Mouse (Mus musculus) hindbrain, embryonic 12.5 days (tissue): ENCODE results near the gene Lrch3. TPM values are rescaled to one million over a fixed set of nuclear protein-coding genes. Genes with fewer than 3 reads are reported as not detected.
A peak's percentile ranks its signal among the peaks of the same experiment; 100 is the strongest.
"Not testable (repeated sequence)": the region's sequence is repeated elsewhere in the genome, so short reads cannot be mapped to it uniquely, and the experiment has no call there.

Experiments used
- ATAC-seq: fragments of 200-750 bp; cut with Nextera tagmentation; 2 replicates; pipeline ENCODE4 v1.8.0; 2017; ENCODE audit warnings: moderate TSS enrichment; ENCODE audit not compliant: low FRiP score
- H3K27ac ChIP-seq: fragments of 300-500 bp; sonication (generic); 2 replicates; pipeline ENCODE4 v1.5.1; 2016; ENCODE audit warnings: mild to moderate bottlenecking
- H3K27me3 ChIP-seq: fragments of 300-500 bp; sonication (generic); 2 replicates; pipeline ENCODE4 v1.6.1; 2016; ENCODE audit warnings: mild to moderate bottlenecking
- H3K36me3 ChIP-seq: fragments of 300-500 bp; sonication (generic); 2 replicates; pipeline ENCODE4 v1.6.1; 2016; ENCODE audit warnings: mild to moderate bottlenecking
- H3K4me1 ChIP-seq: fragments of 300-500 bp; sonication (generic); 2 replicates; pipeline ENCODE4 v1.6.1; 2016
- H3K4me2 ChIP-seq: fragments of 300-500 bp; sonication (generic); replicated peaks from 2 replicates; pipeline ENCODE4 v1.6.1; 2016; ENCODE audit warnings: mild to moderate bottlenecking
- H3K4me3 ChIP-seq: fragments of 300-500 bp; sonication (generic); 2 replicates; pipeline ENCODE4 v1.5.1; 2016; ENCODE audit warnings: mild to moderate bottlenecking
- H3K9ac ChIP-seq: fragments of 300-500 bp; sonication (generic); 2 replicates; pipeline ENCODE4 v1.6.1; 2016; ENCODE audit warnings: mild to moderate bottlenecking, moderate library complexity
- H3K9me3 ChIP-seq: fragments of 300-500 bp; sonication (generic); replicated peaks from 2 replicates; pipeline ENCODE4 v1.6.1; 2016; ENCODE audit warnings: mild to moderate bottlenecking
- WGBS: fragments of 180-500 bp; shearing (Covaris S2); methylation state at CpG from one replicate; pipeline ENCODE4 v1.1.7; 2016; 5-methylcytosine and 5-hydroxymethylcytosine counted together
- polyA plus RNA-seq: library from polyadenylated mRNA; unstranded; fragments of >200 nt; fragmentation: Nextera tagmentation; extraction: Ambion mirVana; gene quantifications from 2 replicates; pipeline ENCODE4 v1.2.1, GENCODE M21; 2016

Lrch3 gene
- polyA plus RNA-seq, 1 experiment from 2014 or later, result 50.3 TPM

- H3K9ac ChIP-seq, result no peak overlapping the region
- H3K27me3 ChIP-seq, result no peaks in the 10 kb centered on the region
- H3K36me3 ChIP-seq, result no peaks in the 10 kb centered on the region
- 88% methylated on average over 2 of the region's 2 CpGs for WGBS
- no peak overlapping the region for H3K27ac ChIP-seq
- no peaks in the 10 kb centered on the region for H3K9me3 ChIP-seq
- no peak overlapping the region for H3K4me2 ChIP-seq
- H3K4me3 ChIP-seq, result no peak overlapping the region
- no peaks in the 10 kb centered on the region for H3K4me1 ChIP-seq
- ATAC-seq, result no peak
These were observed 129.4 kb downstream of the Lrch3 start for GRCm38 (mm10) chr16:33043268-33043667.

- WGBS, result 100% methylated on average over 1 of the region's 1 CpGs
- no peak for ATAC-seq
- no peaks in the 10 kb centered on the region for H3K4me1 ChIP-seq
- H3K36me3 ChIP-seq, result no peaks in the 10 kb centered on the region
- no peaks in the 10 kb centered on the region for H3K27me3 ChIP-seq
- no peaks in the 10 kb centered on the region for H3K9me3 ChIP-seq
- H3K4me3 ChIP-seq, result no peak overlapping the region
- no peak overlapping the region for H3K4me2 ChIP-seq
- H3K27ac ChIP-seq, result no peak overlapping the region
- no peak overlapping the region for H3K9ac ChIP-seq
These were observed 134.1 kb downstream of the Lrch3 start for GRCm38 (mm10) chr16:33048004-33048403.

- WGBS, result 78% methylated on average over 2 of the region's 2 CpGs
- Histone ChIP-seq H3K4me1 (no peaks in the 10 kb centered on the region), H3K4me3 (no peak overlapping the region), H3K27me3 (no peaks in the 10 kb centered on the region), H3K4me2 (no peak overlapping the region), H3K36me3 (no peaks in the 10 kb centered on the region), H3K9ac (no peak overlapping the region), H3K9me3 (no peaks in the 10 kb centered on the region), H3K27ac (no peak overlapping the region)
- ATAC-seq, result no peak
These were observed 134.8 kb downstream of the Lrch3 start for GRCm38 (mm10) chr16:33048686-33049085.

- no peak for ATAC-seq
- Histone ChIP-seq H3K36me3 (no peaks in the 10 kb centered on the region), H3K9me3 (no peaks in the 10 kb centered on the region), H3K27me3 (no peaks in the 10 kb centered on the region), H3K9ac (no peak overlapping the region), H3K27ac (no peak overlapping the region), H3K4me2 (no peak overlapping the region), H3K4me3 (no peak overlapping the region), H3K4me1 (no peaks in the 10 kb centered on the region)
- 94% methylated on average over 16 of the region's 16 CpGs for WGBS
These were observed 135.9 kb downstream of the Lrch3 start for GRCm38 (mm10) chr16:33049809-33050208.

GRCm38 (mm10) chr16:33053141-33053540 is 139.2 kb downstream of the Lrch3 start:
- 78% methylated on average over 5 of the region's 5 CpGs for WGBS
- H3K4me1 ChIP-seq, result peaks cover 11% of the 10 kb centered on the region
- no peak overlapping the region for H3K4me3 ChIP-seq
- no peak for ATAC-seq
- no peaks in the 10 kb centered on the region for H3K9me3 ChIP-seq
- H3K9ac ChIP-seq, result no peak overlapping the region
- no peak overlapping the region for H3K27ac ChIP-seq
- peaks cover 2% of the 10 kb centered on the region; the same call in 1 of the 2 replicates for H3K36me3 ChIP-seq
- no peak overlapping the region for H3K4me2 ChIP-seq
- H3K27me3 ChIP-seq, result no peaks in the 10 kb centered on the region

GRCm38 (mm10) chr16:33054927-33055326 is 141.0 kb downstream of the Lrch3 start:
- 89% methylated on average over 2 of the region's 2 CpGs for WGBS
- Histone ChIP-seq H3K36me3 (peaks cover 20% of the 10 kb centered on the region), H3K4me1 (peaks cover 17% of the 10 kb centered on the region)
- not testable (repeated sequence) for H3K27ac ChIP-seq, H3K9me3 ChIP-seq, H3K4me3 ChIP-seq, ATAC-seq, H3K9ac ChIP-seq, H3K4me2 ChIP-seq, H3K27me3 ChIP-seq

GRCm38 (mm10) chr16:33055655-33056054 is 141.8 kb downstream of the Lrch3 start:
- Histone ChIP-seq H3K9ac (peak overlapping the region; percentile 58), H3K27ac (no peak overlapping the region), H3K4me1 (peaks cover 17% of the 10 kb centered on the region), H3K9me3 (no peaks in the 10 kb centered on the region), H3K4me3 (peak overlapping the region; percentile 70), H3K36me3 (peaks cover 27% of the 10 kb centered on the region), H3K4me2 (peak overlapping the region; percentile 74), H3K27me3 (no peaks in the 10 kb centered on the region)
- ATAC-seq, result peak; percentile 41
- 25% methylated on average over 10 of the region's 10 CpGs for WGBS

GRCm38 (mm10) chr16:33056095-33056785 is 142.3 kb downstream of the Lrch3 start, which contains the start of the genes Iqcg and Rpl35a:
Gene Iqcg (minus strand): TSS chr16:33056218.
Gene Rpl35a (plus strand): TSS chr16:33056453.
- peaks cover 17% of the 10 kb centered on the region for H3K4me1 ChIP-seq
- peaks cover 31% of the 10 kb centered on the region for H3K36me3 ChIP-seq
- peak within 1 kb of the TSS; percentile 89 for H3K27ac ChIP-seq
- peak within 1 kb of the TSS; percentile 88 for H3K9ac ChIP-seq
- H3K4me3 ChIP-seq, result peak within 1 kb of the TSS; percentile 70
- WGBS, result under 1% methylated on average over 47 of the region's 47 CpGs
- no peaks in the 10 kb centered on the region for H3K27me3 ChIP-seq
- peak within 1 kb of the TSS; percentile 74 for H3K4me2 ChIP-seq
- no peaks in the 10 kb centered on the region for H3K9me3 ChIP-seq
- peak; percentile 93 for ATAC-seq

GRCm38 (mm10) chr16:33056786-33057185 is 142.9 kb downstream of the Lrch3 start:
- Histone ChIP-seq H3K4me1 (peaks cover 20% of the 10 kb centered on the region), H3K4me2 (peak overlapping the region; percentile 74), H3K36me3 (peaks cover 31% of the 10 kb centered on the region), H3K9me3 (no peaks in the 10 kb centered on the region), H3K27me3 (no peaks in the 10 kb centered on the region), H3K4me3 (peak overlapping the region; percentile 70), H3K9ac (peak overlapping the region; percentile 88), H3K27ac (peak overlapping the region; percentile 89)
- ATAC-seq, result peak; percentile 26
- under 1% methylated on average over 24 of the region's 24 CpGs for WGBS

GRCm38 (mm10) chr16:33058033-33058432 is 144.1 kb downstream of the Lrch3 start:
- no peaks in the 10 kb centered on the region for H3K27me3 ChIP-seq
- H3K4me1 ChIP-seq, result peaks cover 25% of the 10 kb centered on the region
- WGBS, result 89% methylated on average over 16 of the region's 16 CpGs
- H3K27ac ChIP-seq, result no peak overlapping the region
- 0 out of 2 replicates have a peak overlapping the region, but pooled peaks have one; percentile 13 for H3K4me3 ChIP-seq
- ATAC-seq, result no peak
- H3K9me3 ChIP-seq, result no peaks in the 10 kb centered on the region
- H3K36me3 ChIP-seq, result peaks cover 31% of the 10 kb centered on the region
- no peak overlapping the region for H3K9ac ChIP-seq
- peak overlapping the region; percentile 74 for H3K4me2 ChIP-seq

GRCm38 (mm10) chr16:33058656-33059055 is 144.8 kb downstream of the Lrch3 start:
- H3K4me1 ChIP-seq, result peaks cover 31% of the 10 kb centered on the region
- H3K4me3 ChIP-seq, H3K27ac ChIP-seq, H3K4me2 ChIP-seq, H3K9ac ChIP-seq, ATAC-seq, H3K9me3 ChIP-seq, H3K27me3 ChIP-seq: not testable (repeated sequence)
- H3K36me3 ChIP-seq, result peaks cover 31% of the 10 kb centered on the region
- WGBS, result 93% methylated on average over 9 of the region's 9 CpGs

- no peak overlapping the region for H3K4me3 ChIP-seq
- H3K9me3 ChIP-seq, result no peaks in the 10 kb centered on the region
- ATAC-seq, result no peak
- H3K36me3 ChIP-seq, result peaks cover 31% of the 10 kb centered on the region
- no peak overlapping the region for H3K9ac ChIP-seq
- WGBS, result 90% methylated on average over 1 of the region's 1 CpGs
- no peaks in the 10 kb centered on the region for H3K27me3 ChIP-seq
- H3K27ac ChIP-seq, result no peak overlapping the region
- H3K4me1 ChIP-seq, result peaks cover 36% of the 10 kb centered on the region
- H3K4me2 ChIP-seq, result no peak overlapping the region
These were observed 145.6 kb downstream of the Lrch3 start for GRCm38 (mm10) chr16:33059471-33059870.

- no peak for ATAC-seq
These were observed 147.0 kb downstream of the Lrch3 start for GRCm38 (mm10) chr16:33060926-33061325.

More at GRCm38 (mm10) chr16:33060926-33061325, 147.0 kb downstream of the Lrch3 start:
- 76% methylated on average over 2 of the region's 2 CpGs for WGBS
- peaks cover 33% of the 10 kb centered on the region for H3K4me1 ChIP-seq
- no peak overlapping the region for H3K27ac ChIP-seq
- no peak overlapping the region for H3K9ac ChIP-seq
- no peak overlapping the region for H3K4me2 ChIP-seq
- H3K27me3 ChIP-seq, result no peaks in the 10 kb centered on the region
- no peak overlapping the region for H3K4me3 ChIP-seq
- H3K36me3 ChIP-seq, result peaks cover 31% of the 10 kb centered on the region
- no peaks in the 10 kb centered on the region for H3K9me3 ChIP-seq
